Comparison of ENCODE assay signal across 7 mouse cellular contexts in the genomic region with DNA sequence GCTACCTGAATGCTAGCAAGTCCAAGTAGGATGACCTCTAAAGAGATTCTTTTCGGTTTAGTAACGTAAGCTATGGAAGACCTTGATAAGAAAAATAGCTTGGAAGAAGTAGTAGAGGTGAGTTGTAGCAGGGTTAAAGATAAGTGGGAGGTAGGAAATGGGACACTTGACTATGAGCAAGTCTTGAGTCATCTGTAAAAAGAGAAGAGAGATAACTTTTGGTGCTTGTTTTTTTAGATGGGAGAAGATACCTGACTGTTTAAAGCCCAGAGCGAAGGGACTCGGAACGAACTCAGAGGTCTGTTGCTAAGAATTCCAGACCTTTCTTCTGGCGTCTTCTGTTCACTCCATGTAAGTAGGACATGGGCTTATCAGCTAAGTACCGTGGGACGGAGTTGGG. TPM values are rescaled to one million over a fixed set of nuclear protein-coding genes. Genes with fewer than 3 reads are reported as not detected.
A peak's percentile ranks its signal among the peaks of the same experiment; 100 is the strongest.
DNase-seq lines count a peak whose midpoint lies in the region; ATAC-seq and TF ChIP-seq lines count a peak whose summit lies in the region.

TSS of gene Fgd1 (plus strand) at position 301 of the 400 bp plus-strand sequence.

- ATAC-seq in lung, embryonic 16.5 days (ENCODE audit: low read depth), result no peak
- no peak for ATAC-seq in midbrain, postnatal 0 days (ENCODE audit: low FRiP score)

- WGBS in lung, embryonic 16.5 days, result 93% methylated on average over 8 of the region's 8 CpGs
- 96% methylated on average over 8 of the region's 8 CpGs for WGBS in midbrain, postnatal 0 days

- H3K4me2 ChIP-seq in lung, embryonic 16.5 days (ENCODE audit: low read depth, low read length), result peak within 1 kb of the TSS; percentile 61
- peak within 1 kb of the TSS; percentile 66 for H3K4me2 ChIP-seq in midbrain, postnatal 0 days (ENCODE audit: low read depth, low read length, poor library complexity, severe bottlenecking)

- H3K4me3 ChIP-seq in lung, embryonic 16.5 days (ENCODE audit: low read length), result peak within 1 kb of the TSS; percentile 74
- H3K4me3 ChIP-seq in embryonic fibroblast, embryonic 13.5 days (ENCODE audit: insufficient read depth, low read length), result peak within 1 kb of the TSS; percentile 84
- peak within 1 kb of the TSS; percentile 61 for H3K4me3 ChIP-seq in midbrain, postnatal 0 days (ENCODE audit: low read depth, low read length)

- no peaks in the 10 kb centered on the region for H3K27me3 ChIP-seq in lung, embryonic 16.5 days (ENCODE audit: control insufficient read depth, insufficient read depth, low read depth, low read length)
- H3K27me3 ChIP-seq in midbrain, postnatal 0 days (ENCODE audit: insufficient read depth, low read length), result no peaks in the 10 kb centered on the region

- H3K9ac ChIP-seq in lung, embryonic 16.5 days (ENCODE audit: low read length), result peak within 1 kb of the TSS; percentile 86
- peak within 1 kb of the TSS; percentile 79 for H3K9ac ChIP-seq in midbrain, postnatal 0 days (replicated peaks; ENCODE audit: low read length, poor library complexity, severe bottlenecking)

- peaks cover 10% of the 10 kb centered on the region; the same call in 1 of the 2 replicates for H3K4me1 ChIP-seq in lung, embryonic 16.5 days (replicated peaks; ENCODE audit: control insufficient read depth, insufficient read depth, low read length)
- H3K4me1 ChIP-seq in embryonic fibroblast, embryonic 13.5 days (ENCODE audit: control insufficient read depth, insufficient read depth, low read length), result no peaks in the 10 kb centered on the region
- no peaks in the 10 kb centered on the region; the same call in 1 of the 2 replicates for H3K4me1 ChIP-seq in midbrain, postnatal 0 days (ENCODE audit: insufficient read depth, low read length)

- no peak for DNase-seq in lung, postnatal 10 days
- no peak for DNase-seq in layer of hippocampus, postnatal 10 days (ENCODE audit: low spot score in 2 of 2)
- DNase-seq in midbrain, postnatal 0 days (ENCODE audit: low spot score), result no peak
- DNase-seq in spleen, postnatal 4 days (ENCODE audit: low spot score in 2 of 2), result no peak
- DNase-seq in thymus, postnatal 36 days, result no peak

- H3K36me3 ChIP-seq in lung, embryonic 16.5 days (ENCODE audit: control insufficient read depth, insufficient read depth, low read length), result no peaks in the 10 kb centered on the region
- H3K36me3 ChIP-seq in midbrain, postnatal 0 days (ENCODE audit: insufficient read depth, low read length), result no peaks in the 10 kb centered on the region

- peak within 1 kb of the TSS; percentile 88 for H3K27ac ChIP-seq in lung, embryonic 16.5 days (ENCODE audit: low read length)
- peak within 1 kb of the TSS; percentile 64 for H3K27ac ChIP-seq in embryonic fibroblast, embryonic 13.5 days (ENCODE audit: insufficient read depth, low read length)
- peak within 1 kb of the TSS; percentile 89 for H3K27ac ChIP-seq in midbrain, postnatal 0 days (ENCODE audit: low read depth, low read length)

- TF ChIP-seq POLR2A in embryonic fibroblast, embryonic 13.5 days (IDR thresholded peaks at IDR 0.05; ENCODE audit: low read depth, low read length), result no peak

- no peak for TF ChIP-seq CTCF in embryonic fibroblast, embryonic 13.5 days (IDR thresholded peaks at IDR 0.05; ENCODE audit: borderline replicate concordance, insufficient read depth, low read length)
- TF ChIP-seq CTCF in midbrain, postnatal 0 days (IDR thresholded peaks at IDR 0.05), result no peak

- no peaks in the 10 kb centered on the region for H3K9me3 ChIP-seq in lung, embryonic 16.5 days (ENCODE audit: control insufficient read depth, low read length)
- no peaks in the 10 kb centered on the region for H3K9me3 ChIP-seq in midbrain, postnatal 0 days (ENCODE audit: low read length)

RNA-seq across cellular contexts. Expression of gene Fgd1, which starts in this region (rescaled TPM):
- 9.9 and 10.2 TPM in 2 replicates for polyA plus RNA-seq in lung, embryonic 16.5 days (2015; fragmentation: Nextera tagmentation; extraction: Ambion mirVana)
- polyA plus RNA-seq in embryonic fibroblast, embryonic 13.5 days (2011; ENCODE audit: insufficient read length, low read depth, missing spikeins), result 20.1 and 25.0 TPM in 2 replicates
- total RNA-seq in layer of hippocampus, postnatal 10 days (2021), result 10 to 100 TPM; 33.5 to 38.4 TPM
- total RNA-seq in midbrain, postnatal 0 days (2014; rRNA removed), result 46.1 and 48.9 TPM in 2 replicates
- 12.6 and 14.4 TPM in 2 replicates for polyA plus RNA-seq in midbrain, postnatal 0 days (2015; fragmentation: Nextera tagmentation; extraction: Ambion mirVana)
